Mouse (Mus musculus) limb, embryonic 13.5 days (tissue): Measurements from ENCODE around the gene Eif4enif1. TPM values are rescaled to one million over a fixed set of nuclear protein-coding genes. Genes with fewer than 3 reads are reported as not detected.
"Not testable (repeated sequence)": the region's sequence is repeated elsewhere in the genome, so short reads cannot be mapped to it uniquely, and the experiment has no call there.

Experiments
- ATAC-seq: fragments of 200-750 bp; cut with Nextera tagmentation; 2 replicates; pipeline ENCODE4 v1.8.0; 2017; ENCODE audit warnings: low read depth, moderate number of reproducible peaks, moderate TSS enrichment; ENCODE audit not compliant: low FRiP score
- H3K27ac ChIP-seq: fragments of 300-500 bp; sonication (generic); 2 replicates; pipeline ENCODE4 v1.5.1; 2015; ENCODE audit warnings: inconsistent platforms, mild to moderate bottlenecking, moderate library complexity
- H3K27me3 ChIP-seq: fragments of 300-500 bp; sonication (generic); 2 replicates; pipeline ENCODE4 v1.6.1; 2015; ENCODE audit warnings: mild to moderate bottlenecking, inconsistent platforms
- H3K36me3 ChIP-seq: fragments of 300-500 bp; sonication (generic); 2 replicates; pipeline ENCODE4 v1.6.1; 2015; ENCODE audit warnings: inconsistent platforms, mild to moderate bottlenecking, moderate library complexity
- H3K4me1 ChIP-seq: fragments of 300-500 bp; sonication (generic); 2 replicates; pipeline ENCODE4 v1.6.1; 2015; ENCODE audit warnings: inconsistent platforms
- H3K4me2 ChIP-seq: fragments of 300-500 bp; sonication (generic); replicated peaks from 2 replicates; pipeline ENCODE4 v1.6.1; 2015; ENCODE audit warnings: inconsistent platforms, mild to moderate bottlenecking, moderate library complexity
- H3K4me3 ChIP-seq: fragments of 300-500 bp; sonication (generic); 2 replicates; pipeline ENCODE4 v1.5.1; 2015; ENCODE audit warnings: moderate library complexity, mild to moderate bottlenecking, inconsistent platforms
- H3K9ac ChIP-seq: fragments of 300-500 bp; sonication (generic); 2 replicates; pipeline ENCODE4 v1.6.1; 2015; ENCODE audit warnings: mild to moderate bottlenecking, inconsistent platforms
- H3K9me3 ChIP-seq: fragments of 300-500 bp; sonication (generic); 2 replicates; pipeline ENCODE4 v1.6.1; 2016; ENCODE audit warnings: inconsistent platforms
- WGBS: fragments of 180-500 bp; shearing (Covaris S2); methylation state at CpG from one replicate; pipeline ENCODE4 v1.1.7; 2015; 5-methylcytosine and 5-hydroxymethylcytosine counted together
- polyA plus RNA-seq: library from polyadenylated mRNA; unstranded; fragments of >200 nt; fragmentation: Nextera tagmentation; extraction: Ambion mirVana; gene quantifications from 2 replicates; pipeline ENCODE4 v1.2.1, GENCODE M21; 2015

Gene Eif4enif1
- polyA plus RNA-seq, 1 experiment from 2014 or later, result 68.8 TPM

DNA sequence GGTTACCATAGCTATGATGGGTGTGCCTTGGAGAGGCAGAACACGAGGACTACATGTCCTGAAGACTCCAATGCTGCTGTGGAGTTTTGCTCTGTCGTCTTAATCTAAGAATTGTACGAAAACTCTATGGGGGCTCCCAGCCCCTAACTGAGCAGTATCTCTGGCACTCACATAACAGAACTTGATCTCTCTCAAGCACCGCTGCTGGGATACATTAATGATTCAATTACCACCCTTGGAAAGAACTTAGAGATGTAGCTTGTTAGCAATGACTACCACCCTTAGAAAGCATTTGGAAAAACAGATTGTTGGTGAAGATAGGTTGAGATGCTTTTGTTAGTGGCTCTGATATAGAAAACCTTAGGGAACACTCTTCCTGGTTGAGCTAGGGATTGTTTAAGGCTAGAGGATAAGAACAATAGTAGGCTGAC lies 34.6 kb upstream of the Eif4enif1 start:
- H3K4me1 ChIP-seq, ATAC-seq, H3K4me3 ChIP-seq, H3K27me3 ChIP-seq, H3K9ac ChIP-seq, H3K4me2 ChIP-seq, H3K36me3 ChIP-seq, H3K27ac ChIP-seq: not testable (repeated sequence)
- peaks cover 14% of the 10 kb centered on the region for H3K9me3 ChIP-seq
- WGBS, result 73% methylated on average over 4 of the region's 4 CpGs

DNA sequence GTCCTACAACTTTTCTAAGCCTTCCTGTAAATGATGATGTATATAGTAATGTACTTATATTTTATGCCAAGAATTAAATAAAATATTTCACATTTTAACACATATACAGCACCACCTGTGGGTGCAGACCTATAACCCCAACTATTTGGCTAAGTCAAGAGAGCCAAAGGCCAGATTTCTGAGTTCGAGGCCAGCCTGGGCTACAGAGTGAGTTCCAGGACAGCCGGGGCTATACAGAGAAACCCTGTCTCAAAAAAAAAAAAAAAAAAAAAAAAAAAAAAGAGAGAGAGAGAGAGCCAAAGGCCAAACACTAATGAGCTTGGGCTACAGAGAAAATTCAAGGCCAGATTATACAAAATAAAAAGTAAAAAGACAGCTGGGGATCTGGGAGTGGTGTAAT lies 33.1 kb upstream of the Eif4enif1 start:
- not testable (repeated sequence) for H3K27me3 ChIP-seq, H3K9ac ChIP-seq, H3K27ac ChIP-seq, H3K4me3 ChIP-seq, H3K36me3 ChIP-seq, H3K4me1 ChIP-seq, H3K4me2 ChIP-seq
- peak; percentile 38 for ATAC-seq
- H3K9me3 ChIP-seq, result peaks cover 20% of the 10 kb centered on the region
- 74% methylated on average over 2 of the region's 2 CpGs for WGBS

DNA sequence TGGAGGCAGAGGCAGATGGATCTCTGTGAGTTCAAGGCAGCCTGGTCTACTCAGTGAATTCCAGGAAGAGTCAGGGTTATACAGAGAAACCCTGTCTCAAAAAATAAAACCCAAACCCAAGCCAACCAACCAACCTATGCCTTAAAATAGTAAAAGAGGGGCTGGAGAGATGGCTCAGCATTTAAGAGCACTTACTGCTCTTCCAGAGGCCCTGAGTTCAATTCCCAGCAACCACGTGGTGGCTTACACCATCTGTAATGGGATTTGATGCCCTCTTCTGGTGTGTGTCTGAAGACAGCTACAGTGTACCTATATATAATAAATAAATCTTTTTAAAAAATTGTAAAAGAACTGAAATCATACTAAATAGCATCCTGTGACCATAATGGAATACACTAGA lies 30.3 kb upstream of the Eif4enif1 start:
- not testable (repeated sequence) for H3K27me3 ChIP-seq, H3K4me1 ChIP-seq, H3K36me3 ChIP-seq, H3K4me3 ChIP-seq, H3K9ac ChIP-seq, H3K4me2 ChIP-seq, H3K27ac ChIP-seq, ATAC-seq
- 71% methylated on average over 1 of the region's 1 CpGs for WGBS
- H3K9me3 ChIP-seq, result peaks cover 18% of the 10 kb centered on the region

DNA sequence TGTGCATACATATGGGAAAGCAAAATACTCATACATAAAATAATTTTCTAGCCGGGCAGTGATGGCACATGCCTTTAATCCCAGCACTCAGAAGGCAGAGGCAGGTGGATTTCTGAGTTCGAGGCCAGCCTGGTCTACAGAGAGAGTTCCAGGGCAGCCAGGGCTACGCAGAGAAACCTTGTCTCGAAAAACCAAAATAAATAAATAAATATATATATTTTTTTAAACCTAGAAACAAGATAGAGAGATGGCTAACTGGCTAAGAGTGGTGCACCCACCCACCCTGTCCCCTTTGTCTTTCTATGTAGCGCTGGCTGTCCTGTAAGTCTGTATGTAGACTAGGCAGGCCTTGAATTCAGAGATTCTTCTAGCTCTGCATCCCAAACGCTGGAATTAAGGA lies 29.7 kb upstream of the Eif4enif1 start:
- peaks cover 16% of the 10 kb centered on the region for H3K9me3 ChIP-seq
- H3K27me3 ChIP-seq, ATAC-seq, H3K4me3 ChIP-seq, H3K36me3 ChIP-seq, H3K4me2 ChIP-seq, H3K9ac ChIP-seq, H3K27ac ChIP-seq, H3K4me1 ChIP-seq: not testable (repeated sequence)
- WGBS, result 68% methylated on average over 6 of the region's 6 CpGs

DNA sequence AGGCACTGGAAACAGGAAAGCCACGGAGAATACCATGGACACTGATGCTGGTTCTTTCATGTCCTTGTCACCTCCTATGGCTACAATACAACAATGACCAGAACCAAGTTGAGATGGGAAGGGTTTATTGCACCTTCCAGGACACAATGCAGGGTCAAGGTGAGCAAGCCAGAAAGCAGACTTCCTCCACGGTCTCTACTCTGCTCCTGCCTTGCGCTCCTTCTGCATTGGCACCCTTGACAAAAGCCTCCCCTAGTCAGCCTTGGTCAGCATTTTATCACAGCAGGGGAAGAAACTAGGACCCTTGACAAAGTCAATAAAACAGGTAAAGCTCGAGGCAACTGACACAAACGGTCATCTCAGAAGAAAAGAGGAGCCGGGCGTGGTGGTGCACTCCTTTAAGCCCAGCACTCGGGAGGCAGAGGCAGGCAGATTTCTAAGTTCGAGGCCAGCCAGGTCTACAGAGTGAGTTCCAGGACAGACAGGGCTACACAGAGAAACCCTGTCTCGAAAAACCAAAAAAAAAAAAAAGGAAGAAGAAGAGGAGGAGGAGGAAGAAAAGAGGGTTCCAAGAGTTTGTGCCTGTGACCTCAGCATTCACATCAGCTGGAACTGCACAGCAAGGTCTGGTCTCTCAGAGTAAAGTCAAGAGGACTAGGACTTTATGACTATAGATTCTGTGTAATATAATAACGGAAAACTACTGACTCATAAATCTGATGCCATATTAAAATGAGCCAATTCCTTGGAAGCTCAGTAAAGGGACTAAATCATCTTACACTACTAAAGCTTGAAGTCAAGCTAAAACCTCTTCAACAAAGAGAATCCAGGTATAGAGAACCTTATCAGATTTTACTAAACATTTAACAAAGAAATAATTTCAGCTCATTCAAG lies 28.5 kb upstream of the Eif4enif1 start:
- peak; percentile 59 for ATAC-seq
- H3K4me3 ChIP-seq, H3K36me3 ChIP-seq, H3K4me2 ChIP-seq, H3K4me1 ChIP-seq, H3K27ac ChIP-seq, H3K9ac ChIP-seq, H3K27me3 ChIP-seq: not testable (repeated sequence)
- H3K9me3 ChIP-seq, result peaks cover 13% of the 10 kb centered on the region
- 81% methylated on average over 11 of the region's 11 CpGs for WGBS

DNA sequence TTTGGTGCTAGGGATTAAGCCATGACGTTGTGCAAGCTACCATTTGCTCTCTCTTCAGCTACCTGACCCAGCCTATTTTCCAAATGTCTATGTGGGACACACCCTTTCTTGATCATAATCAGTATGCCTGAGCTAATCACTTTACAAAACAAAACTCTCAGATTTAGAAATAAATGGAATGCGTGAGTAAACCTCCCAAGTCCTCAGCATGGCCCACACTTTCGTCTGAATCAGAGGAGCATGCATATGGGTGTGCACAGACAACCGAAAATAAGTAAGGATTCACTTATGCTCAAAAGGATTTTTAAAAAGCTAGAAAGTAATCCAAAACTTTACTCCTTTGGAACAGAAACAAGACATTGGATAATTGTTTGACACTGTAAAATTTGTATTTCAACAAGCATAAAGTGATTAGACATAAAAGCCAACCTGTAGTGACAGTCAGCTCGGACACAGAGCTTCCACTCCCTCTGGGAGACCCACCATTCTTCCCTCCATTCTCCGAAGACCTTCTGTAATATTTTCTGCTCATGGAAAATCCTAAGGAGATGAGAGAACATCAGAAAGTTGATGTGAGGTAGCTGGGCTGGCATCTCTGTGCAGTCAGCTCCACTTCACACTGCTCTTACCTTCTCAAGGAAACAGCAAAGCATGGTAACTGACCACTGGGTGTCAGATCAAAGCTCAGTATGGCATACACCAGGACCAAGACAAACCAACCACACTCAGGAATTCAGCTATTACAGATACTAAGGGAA lies 23.0 kb upstream of the Eif4enif1 start:
- H3K9ac ChIP-seq, H3K36me3 ChIP-seq, H3K27me3 ChIP-seq, ATAC-seq, H3K27ac ChIP-seq, H3K4me2 ChIP-seq, H3K4me3 ChIP-seq, H3K4me1 ChIP-seq: not testable (repeated sequence)
- H3K9me3 ChIP-seq, result peaks cover 11% of the 10 kb centered on the region
- 82% methylated on average over 6 of the region's 6 CpGs for WGBS

DNA sequence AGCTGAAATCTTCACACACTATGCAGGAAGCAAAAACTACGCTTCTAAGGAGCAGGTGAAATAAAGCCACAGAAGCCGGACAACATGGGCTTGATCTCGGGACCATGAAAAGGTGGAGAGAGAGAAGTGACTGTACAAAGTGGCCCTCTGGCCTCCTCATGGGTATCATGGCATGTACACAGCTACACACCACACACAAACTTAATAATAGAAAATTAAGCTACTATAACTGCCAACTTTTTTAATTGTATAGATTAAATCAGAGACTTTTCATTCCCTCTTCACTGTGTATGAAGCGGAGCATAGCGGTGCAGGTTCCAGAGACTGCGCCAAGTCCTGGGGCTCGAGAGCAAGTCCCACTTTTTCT lies 22.5 kb upstream of the Eif4enif1 start:
- H3K36me3 ChIP-seq, H3K4me2 ChIP-seq, H3K9ac ChIP-seq, H3K27ac ChIP-seq, H3K27me3 ChIP-seq, H3K4me3 ChIP-seq, H3K4me1 ChIP-seq, ATAC-seq: not testable (repeated sequence)
- 83% methylated on average over 7 of the region's 7 CpGs for WGBS
- H3K9me3 ChIP-seq, result peaks cover 11% of the 10 kb centered on the region

DNA sequence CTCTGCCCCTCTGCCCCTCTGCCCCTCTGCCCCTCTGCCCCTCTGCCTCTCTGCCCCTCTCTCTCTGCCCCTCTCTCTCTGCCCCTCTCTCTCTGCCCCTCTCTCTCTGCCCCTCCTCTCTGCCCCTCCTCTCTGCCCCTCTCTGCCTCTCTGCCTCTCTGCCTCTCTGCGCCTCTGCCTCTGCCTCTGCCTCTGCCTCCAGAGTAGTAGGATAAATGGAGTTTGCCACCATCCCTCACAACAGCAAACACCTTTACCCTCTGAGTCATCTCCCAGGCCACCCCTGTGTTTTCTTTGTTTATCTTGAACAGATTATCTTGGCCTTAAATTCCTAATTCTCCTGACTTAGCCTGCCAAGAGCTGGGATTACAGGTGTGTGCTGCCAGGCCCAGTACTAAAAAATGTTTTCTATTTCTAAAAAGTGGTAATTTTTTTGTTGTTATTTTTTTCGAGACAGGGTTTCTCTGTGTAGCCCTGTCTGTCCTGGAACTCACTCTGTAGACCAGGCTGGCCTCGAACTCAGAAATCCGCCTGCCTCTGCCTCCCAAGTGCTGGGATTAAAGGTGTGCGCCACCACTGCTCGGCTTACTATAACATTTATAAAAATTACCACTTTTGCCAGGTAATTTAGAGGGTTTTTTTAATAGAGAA lies 21.6 kb upstream of the Eif4enif1 start:
- not testable (repeated sequence) for ATAC-seq, H3K4me1 ChIP-seq, H3K36me3 ChIP-seq, H3K27ac ChIP-seq, H3K27me3 ChIP-seq, H3K4me2 ChIP-seq, H3K9ac ChIP-seq, H3K4me3 ChIP-seq
- 76% methylated on average over 6 of the region's 6 CpGs for WGBS
- H3K9me3 ChIP-seq, result peaks cover 11% of the 10 kb centered on the region

DNA sequence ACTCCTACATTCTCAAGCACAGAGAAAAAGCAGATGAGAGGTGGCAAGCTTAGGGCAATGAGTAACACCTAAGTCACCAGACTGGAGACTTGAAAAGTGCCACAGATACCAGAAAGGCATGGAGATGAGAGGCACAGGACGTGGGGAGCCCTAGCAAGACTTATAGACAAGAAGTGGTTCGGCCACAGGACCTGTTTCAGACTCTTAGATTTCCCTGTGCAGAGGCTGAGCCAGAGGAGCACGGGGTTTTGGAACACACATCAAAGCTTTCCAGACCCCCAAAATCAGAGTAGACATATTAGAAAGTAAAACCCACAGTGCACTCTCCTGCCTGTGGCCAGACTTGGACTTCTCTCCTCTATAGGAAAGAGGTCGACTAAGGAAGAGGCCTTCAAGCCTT lies 20.9 kb upstream of the Eif4enif1 start:
- WGBS, result 54% methylated on average over 4 of the region's 4 CpGs
- H3K27ac ChIP-seq, result not testable (repeated sequence)

DNA sequence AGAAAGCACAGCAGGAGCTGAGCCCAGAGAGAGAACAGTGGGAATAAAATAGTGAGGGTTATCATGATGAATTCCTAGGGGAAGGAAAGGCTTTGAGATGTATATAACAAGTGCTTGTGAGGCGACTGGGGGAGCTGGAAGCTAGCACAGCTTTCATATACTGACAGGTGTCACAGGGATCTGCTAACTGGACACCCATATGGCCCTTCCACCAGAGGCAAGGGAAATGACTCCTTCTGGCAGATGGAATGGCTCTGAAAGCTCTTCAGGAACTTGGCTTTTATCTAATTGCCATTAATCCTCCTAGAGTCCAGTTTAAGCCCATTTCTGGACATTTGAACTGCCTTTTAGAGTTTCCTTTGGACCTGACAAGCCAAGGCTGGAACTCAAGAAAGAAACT lies 20.2 kb upstream of the Eif4enif1 start:
- H3K27ac ChIP-seq, H3K36me3 ChIP-seq, H3K9ac ChIP-seq, ATAC-seq, H3K4me1 ChIP-seq, H3K4me2 ChIP-seq, H3K27me3 ChIP-seq, H3K4me3 ChIP-seq: not testable (repeated sequence)
- WGBS, result 35% methylated on average over 1 of the region's 1 CpGs
- H3K9me3 ChIP-seq, result peaks cover 11% of the 10 kb centered on the region

More for the DNA sequence above, 20.9 kb upstream of the Eif4enif1 start:
- not testable (repeated sequence) for H3K4me3 ChIP-seq, H3K36me3 ChIP-seq, H3K27me3 ChIP-seq, H3K9ac ChIP-seq, ATAC-seq, H3K4me1 ChIP-seq, H3K4me2 ChIP-seq
- peaks cover 11% of the 10 kb centered on the region for H3K9me3 ChIP-seq

DNA sequence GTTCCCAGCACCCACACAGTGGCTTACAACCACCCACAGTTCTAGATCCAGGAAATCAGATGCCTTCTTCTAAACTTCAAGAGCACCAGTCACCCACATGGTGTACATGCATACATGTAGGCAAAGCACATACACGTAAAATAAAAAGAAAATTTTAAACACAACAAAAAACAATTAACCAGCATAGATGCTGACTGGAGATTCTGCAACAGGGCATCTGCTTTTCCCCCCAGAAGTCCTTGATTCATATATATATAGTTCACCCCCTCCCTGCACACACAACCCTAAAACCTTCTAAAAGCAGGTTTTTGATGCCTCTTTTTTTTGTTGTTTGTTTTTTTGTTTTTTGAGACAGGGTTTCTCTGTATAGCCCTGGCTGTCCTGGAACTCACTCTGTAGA lies 19.5 kb upstream of the Eif4enif1 start:
- not testable (repeated sequence) for H3K9ac ChIP-seq, ATAC-seq, H3K27ac ChIP-seq, H3K4me1 ChIP-seq, H3K4me2 ChIP-seq, H3K4me3 ChIP-seq, H3K36me3 ChIP-seq, H3K27me3 ChIP-seq
- 88% methylated on average over 1 of the region's 1 CpGs for WGBS
- H3K9me3 ChIP-seq, result peaks cover 11% of the 10 kb centered on the region

DNA sequence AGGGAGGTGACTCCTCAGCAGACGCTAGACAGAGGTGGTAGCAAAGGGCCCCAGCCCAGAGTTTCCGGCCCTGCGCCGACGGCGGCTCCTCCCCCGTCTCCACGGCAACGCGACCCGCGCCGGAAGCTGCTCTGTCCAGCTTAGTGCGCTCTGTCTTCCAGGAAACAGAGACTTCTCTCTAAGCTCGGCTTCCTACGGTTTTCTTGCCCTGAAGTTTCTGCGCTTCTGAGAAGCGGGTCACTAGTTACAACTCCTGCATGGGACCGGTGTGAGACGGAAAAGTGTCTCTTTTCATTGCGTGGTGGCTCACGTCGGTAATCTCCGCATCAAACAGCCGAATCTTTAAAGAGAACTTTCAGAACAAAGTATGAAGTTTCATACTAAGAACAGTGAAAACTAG lies 8.8 kb upstream of the Eif4enif1 start, which contains the start of gene Sfi1:
Gene Sfi1, minus strand, starts transcription at position 101 of the 400 bp plus-strand sequence.
- 85% methylated on average over 25 of the region's 25 CpGs for WGBS
- Histone ChIP-seq H3K4me3 (no peak within 1 kb of the TSS), H3K9me3 (no peaks in the 10 kb centered on the region), H3K27me3 (no peaks in the 10 kb centered on the region), H3K9ac (no peak within 1 kb of the TSS), H3K4me2 (no peak within 1 kb of the TSS), H3K27ac (no peak within 1 kb of the TSS), H3K4me1 (no peaks in the 10 kb centered on the region), H3K36me3 (no peaks in the 10 kb centered on the region)
- ATAC-seq, result no peak
